Mouse (Mus musculus) MEL (cell line): ENCODE results near the gene Slit1. TPM values are rescaled to one million over a fixed set of nuclear protein-coding genes. Genes with fewer than 3 reads are reported as not detected.

ENCODE experiments used
- DNase-seq: peaks from one replicate; pipeline ENCODE4 v3.0.0; 2011; ENCODE audit warnings: low read depth, low spot score
- H3K27ac ChIP-seq: 2 replicates; pipeline ENCODE4 v1.5.1; 2012; ENCODE audit warnings: low read depth, mild to moderate bottlenecking, control low read depth, low read length, moderate library complexity; ENCODE audit not compliant: control insufficient read depth
- H3K27me3 ChIP-seq, 2 experiments: fragments of 150-350 bp in 1 of 2; sonication (generic) in 1 of 2; 2 replicates each; pipeline ENCODE4 v1.6.1; 2012; ENCODE audit warnings: low read length in 2 of 2, mild to moderate bottlenecking in 2 of 2, improper control_type of control experiment in 1 of 2, moderate library complexity in 1 of 2; ENCODE audit not compliant: insufficient read depth in 2 of 2, control insufficient read depth in 1 of 2
- H3K36me3 ChIP-seq, 2 experiments: 2 replicates each; pipeline ENCODE4 v1.6.1; 2012 to 2014; ENCODE audit warnings: low read length in 2 of 2, improper control_type of control experiment in 1 of 2, inconsistent platforms in 1 of 2, mild to moderate bottlenecking in 1 of 2; ENCODE audit not compliant: insufficient read depth in 2 of 2, control insufficient read depth in 1 of 2
- H3K4me1 ChIP-seq, 2 experiments: fragments of 150-350 bp in 1 of 2; sonication (generic) in 1 of 2; 2 replicates each; pipeline ENCODE4 v1.6.1; 2012; ENCODE audit warnings: low read length in 2 of 2, improper control_type of control experiment in 1 of 2, mild to moderate bottlenecking in 1 of 2; ENCODE audit not compliant: insufficient read depth in 2 of 2, control insufficient read depth in 1 of 2
- H3K4me3 ChIP-seq, 2 experiments: fragments of 150-350 bp in 1 of 2; sonication (generic) in 1 of 2; 2 replicates each; pipeline ENCODE4 v1.5.1; 2012; ENCODE audit warnings: low read depth in 2 of 2, low read length in 2 of 2, mild to moderate bottlenecking in 2 of 2, moderate library complexity in 2 of 2, control low read depth in 1 of 2, improper control_type of control experiment in 1 of 2; ENCODE audit not compliant: control insufficient read depth in 1 of 2, insufficient read depth in 1 of 2
- H3K79me2 ChIP-seq: 2 replicates; pipeline ENCODE4 v1.6.1; 2012; ENCODE audit warnings: mild to moderate bottlenecking, low read length, moderate library complexity; ENCODE audit not compliant: control insufficient read depth, poor library complexity, insufficient read depth
- H3K9ac ChIP-seq: 2 replicates; pipeline ENCODE4 v1.6.1; 2012; ENCODE audit warnings: low read depth, mild to moderate bottlenecking, control low read depth, low read length, moderate library complexity; ENCODE audit not compliant: control insufficient read depth, poor library complexity, severe bottlenecking
- H3K9me3 ChIP-seq: fragments of 150-350 bp; sonication (generic); replicated peaks from 2 replicates; pipeline ENCODE4 v1.6.1; 2012; ENCODE audit warnings: mild to moderate bottlenecking, low read length, improper control_type of control experiment, moderate library complexity; ENCODE audit not compliant: insufficient read depth
- BHLHE40 ChIP-seq: IDR thresholded peaks from 2 replicates; pipeline ENCODE4 v1.6.1; 2012; ENCODE audit warnings: low read depth, mild to moderate bottlenecking, inconsistent platforms, low read length, improper control_type of control experiment, borderline replicate concordance
- CHD2 ChIP-seq: IDR thresholded peaks from 2 replicates; pipeline ENCODE4 v1.6.1; 2011; ENCODE audit warnings: low read length, improper control_type of control experiment
- CTCF ChIP-seq, 3 experiments: IDR thresholded peaks in 2 of 3; conservative IDR thresholded peaks in 1 of 3; 2 replicates each; pipeline ENCODE4 v1.5.1; 2011 to 2012; ENCODE audit warnings: low read length in 3 of 3, low read depth in 2 of 3, mild to moderate bottlenecking in 2 of 3, improper control_type of control experiment in 1 of 3, inconsistent platforms in 1 of 3, mixed read lengths in 1 of 3, moderate library complexity in 1 of 3; ENCODE audit not compliant: control insufficient read depth in 1 of 3, insufficient read depth in 1 of 3, poor library complexity in 1 of 3, severe bottlenecking in 1 of 3
- E2F4 ChIP-seq: IDR thresholded peaks from 2 replicates; pipeline ENCODE4 v1.6.1; 2011; ENCODE audit warnings: low read depth, low read length, improper control_type of control experiment, borderline replicate concordance
- ELF1 ChIP-seq: IDR thresholded peaks from 2 replicates; pipeline ENCODE4 v1.6.1; 2014; ENCODE audit warnings: low read depth, mild to moderate bottlenecking, inconsistent platforms, low read length, improper control_type of control experiment, moderate library complexity
- GATA1 ChIP-seq: IDR thresholded peaks from 2 replicates; pipeline ENCODE4 v1.6.1; 2011; ENCODE audit warnings: low read depth, low read length, improper control_type of control experiment
- JUND ChIP-seq: IDR thresholded peaks from 2 replicates; pipeline ENCODE4 v1.6.1; 2011; ENCODE audit warnings: low read depth, mild to moderate bottlenecking, improper control_type of control experiment, low read length
- KAT2A ChIP-seq: conservative IDR thresholded peaks from 2 replicates; pipeline ENCODE4 v1.6.1; 2012; ENCODE audit warnings: low read depth, low read length, improper control_type of control experiment, inconsistent platforms
- MEF2A ChIP-seq: IDR thresholded peaks from 2 replicates; pipeline ENCODE4 v1.6.1; 2014; ENCODE audit warnings: low read depth, mild to moderate bottlenecking, inconsistent platforms, low read length, improper control_type of control experiment; ENCODE audit not compliant: poor library complexity, insufficient replicate concordance, severe bottlenecking; ENCODE audit errors: extremely low read depth
- MXI1 ChIP-seq: IDR thresholded peaks from 2 replicates; pipeline ENCODE4 v1.6.1; 2011; ENCODE audit warnings: mild to moderate bottlenecking, low read depth, low read length, improper control_type of control experiment
- NRF1 ChIP-seq: IDR thresholded peaks from 2 replicates; pipeline ENCODE4 v1.6.1; 2014; ENCODE audit warnings: low read depth, mild to moderate bottlenecking, inconsistent platforms, low read length, improper control_type of control experiment, moderate library complexity; ENCODE audit not compliant: poor library complexity, insufficient read depth, severe bottlenecking
- POLR2A ChIP-seq, 2 experiments: IDR thresholded peaks; 2 replicates each; pipeline ENCODE4 v1.6.1; 2011 to 2012; ENCODE audit warnings: low read length in 2 of 2, mild to moderate bottlenecking in 2 of 2, control low read depth in 1 of 2, improper control_type of control experiment in 1 of 2, low read depth in 1 of 2, moderate library complexity in 1 of 2; ENCODE audit not compliant: control insufficient read depth in 1 of 2, insufficient read depth in 1 of 2, poor library complexity in 1 of 2
- POLR2AphosphoS2 ChIP-seq: IDR thresholded peaks from 2 replicates; pipeline ENCODE4 v1.6.1; 2011; ENCODE audit warnings: low read length, improper control_type of control experiment
- POLR2AphosphoS5 ChIP-seq: IDR thresholded peaks from 2 replicates; pipeline ENCODE4 v1.6.1; 2012; ENCODE audit warnings: low read depth, borderline replicate concordance, mild to moderate bottlenecking, inconsistent platforms, low read length, moderate library complexity, mixed read lengths
- SIN3A ChIP-seq: IDR thresholded peaks from 2 replicates; pipeline ENCODE4 v1.6.1; 2012; ENCODE audit warnings: low read length, improper control_type of control experiment, inconsistent platforms
- TBP ChIP-seq: IDR thresholded peaks from 2 replicates; pipeline ENCODE4 v1.8.0; 2011; ENCODE audit warnings: low read depth, low read length, improper control_type of control experiment
- TCF12 ChIP-seq: IDR thresholded peaks from 2 replicates; pipeline ENCODE4 v1.6.1; 2014; ENCODE audit warnings: low read depth, mild to moderate bottlenecking, inconsistent platforms, low read length, improper control_type of control experiment, moderate library complexity
- USF1 ChIP-seq: IDR thresholded peaks from 2 replicates; pipeline ENCODE4 v1.6.1; 2014; ENCODE audit warnings: low read depth, mild to moderate bottlenecking, inconsistent platforms, low read length, improper control_type of control experiment, moderate library complexity
- USF2 ChIP-seq, 2 experiments: IDR thresholded peaks; 2 replicates each; pipeline ENCODE4 v1.6.1; 2011 to 2012; ENCODE audit warnings: improper control_type of control experiment in 2 of 2, low read length in 2 of 2, borderline replicate concordance in 1 of 2, inconsistent platforms in 1 of 2, low read depth in 1 of 2, mild to moderate bottlenecking in 1 of 2; ENCODE audit not compliant: insufficient read depth in 1 of 2
- ZC3H11A ChIP-seq: IDR thresholded peaks from 2 replicates; pipeline ENCODE4 v1.6.1; 2012; ENCODE audit warnings: low read depth, mild to moderate bottlenecking, inconsistent platforms, low read length, improper control_type of control experiment
- ZNF384 ChIP-seq: IDR thresholded peaks from 2 replicates; pipeline ENCODE4 v1.6.1; 2012; ENCODE audit warnings: low read depth, mild to moderate bottlenecking, inconsistent platforms, low read length, improper control_type of control experiment
- polyA plus RNA-seq, 2 experiments: library from polyadenylated mRNA; stranded (reverse) in 1 of 2; unstranded in 1 of 2; fragments of >175 nt in 1 of 2; fragments of >200 nt in 1 of 2; gene quantifications; 2 replicates each; pipeline versions ENCODE4 v1.2.1 to v1.2.4; 2012; ENCODE audit warnings: low replicate concordance in 2 of 2, low read depth in 1 of 2; ENCODE audit not compliant: insufficient read length in 2 of 2, insufficient read depth in 1 of 2, missing spikeins in 1 of 2
- total RNA-seq: library from RNA; depleted of rRNA; stranded (reverse); fragments of 300-350 nt; gene quantifications from 2 replicates; pipeline ENCODE4 v1.2.3, GENCODE M21; 2012

The Slit1 gene
- total and polyA plus RNA-seq, 3 experiments = 0.04 TPM; not detected in 1

- no peaks in the 10 kb centered on the region for H3K9me3 ChIP-seq
- H3K4me1 ChIP-seq = no peaks in the 10 kb centered on the region
- no peaks in the 10 kb centered on the region for H3K36me3 ChIP-seq
- no peak for TF ChIP-seq CTCF (IDR thresholded peaks at IDR 0.05 in 2 of 3, conservative IDR thresholded peaks at IDR 0.05 in 1 of 3; ENCODE audit: control insufficient read depth in 1 of 3, insufficient read depth in 1 of 3, low read depth in 2 of 3, low read length in 3 of 3, poor library complexity in 1 of 3, severe bottlenecking in 1 of 3)
- TF ChIP-seq POLR2AphosphoS5 = no peak
- TF ChIP-seq E2F4 = no peak
- no peak for TF ChIP-seq ZNF384
- no peak for TF ChIP-seq POLR2AphosphoS2
- no peak for TF ChIP-seq ELF1
- no peak for TF ChIP-seq MXI1
- TF ChIP-seq ZC3H11A = no peak
- no peak for TF ChIP-seq SIN3A
- TF ChIP-seq USF2 (IDR thresholded peaks at IDR 0.05; ENCODE audit: borderline replicate concordance in 1 of 2, insufficient read depth in 1 of 2, low read depth in 1 of 2, low read length in 2 of 2) = no peak
- TF ChIP-seq TCF12 = no peak
- TF ChIP-seq USF1 = no peak
- no peak for TF ChIP-seq POLR2A (IDR thresholded peaks at IDR 0.05; ENCODE audit: control insufficient read depth in 1 of 2, insufficient read depth in 1 of 2, low read depth in 1 of 2, low read length in 2 of 2, poor library complexity in 1 of 2)
- no peak for TF ChIP-seq CHD2
- no peak for TF ChIP-seq GATA1
- no peak overlapping the region for H3K4me3 ChIP-seq
- H3K27me3 ChIP-seq = peaks cover 14 to 19% of the 10 kb centered on the region in 2 experiments
- no peak overlapping the region for H3K27ac ChIP-seq
- H3K9ac ChIP-seq = no peak overlapping the region
- no peak for DNase-seq
- no peaks in the 10 kb centered on the region for H3K79me2 ChIP-seq
Measured at GRCm38 (mm10) chr19:41606208-41606987, 137.1 kb downstream of the Slit1 start.

DNA sequence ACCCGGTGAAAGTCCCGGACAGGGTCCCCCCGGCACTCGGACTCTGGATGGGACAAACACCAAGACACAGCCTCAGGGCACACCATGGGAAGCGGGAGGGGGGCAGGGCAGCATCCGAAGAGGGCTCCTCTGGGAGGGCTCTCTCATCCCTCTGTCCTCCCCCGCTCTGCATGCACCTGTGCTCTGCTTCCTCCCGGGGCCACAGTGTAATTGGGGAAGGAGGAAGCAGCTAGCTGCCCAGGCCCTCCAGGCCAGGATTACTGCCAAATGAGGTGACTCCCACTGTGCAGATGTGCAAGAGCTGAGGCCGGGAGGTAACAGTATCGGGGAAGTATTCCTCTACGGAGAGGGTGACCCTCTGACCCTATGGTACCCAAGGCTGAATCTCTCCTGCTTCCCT, 142.8 kb downstream of the Slit1 start:
- DNase-seq = no peak
- H3K27ac ChIP-seq = no peak overlapping the region
- no peaks in the 10 kb centered on the region for H3K79me2 ChIP-seq
- H3K4me1 ChIP-seq = no peaks in the 10 kb centered on the region
- no peaks in the 10 kb centered on the region for H3K9me3 ChIP-seq
- H3K9ac ChIP-seq = no peak overlapping the region
- no peak overlapping the region for H3K4me3 ChIP-seq
- TF ChIP-seq TBP (no peak), JUND (no peak), CHD2 (no peak), GATA1 (no peak), NRF1 (no peak), KAT2A (no peak), TCF12 (no peak), BHLHE40 (no peak), MEF2A (no peak), ZC3H11A (no peak)
- H3K27me3 ChIP-seq = peaks cover 0 to 7% of the 10 kb centered on the region in 2 experiments; a peak in 2 of 4 replicates
- H3K36me3 ChIP-seq = no peaks in the 10 kb centered on the region
